Mouse (Mus musculus) erythroblast, embryonic 14.5 days (primary cell): Measurements from ENCODE around the gene Wbp1. TPM values are rescaled to one million over a fixed set of nuclear protein-coding genes. Genes with fewer than 3 reads are reported as not detected.

Experiments used
- H3K27me3 ChIP-seq: 2 replicates; pipeline ENCODE4 v1.6.1; 2012; ENCODE audit warnings: inconsistent platforms; ENCODE audit not compliant: control insufficient read depth
- H3K36me3 ChIP-seq: 2 replicates; pipeline ENCODE4 v1.6.1; 2012; ENCODE audit warnings: mild to moderate bottlenecking, inconsistent platforms; ENCODE audit not compliant: control insufficient read depth
- H3K4me1 ChIP-seq: 2 replicates; pipeline ENCODE4 v1.6.1; 2012; ENCODE audit warnings: inconsistent platforms; ENCODE audit not compliant: control insufficient read depth
- H3K4me3 ChIP-seq: replicated peaks from 2 replicates; pipeline ENCODE3; 2012; ENCODE audit warnings: moderate library complexity, mild to moderate bottlenecking, inconsistent platforms
- H3K9me3 ChIP-seq: 2 replicates; pipeline ENCODE4 v1.6.1; 2012; ENCODE audit warnings: low read length, inconsistent platforms, mixed read lengths; ENCODE audit not compliant: control insufficient read depth
- GATA1 ChIP-seq: IDR thresholded peaks from 2 replicates; pipeline ENCODE4 v1.6.1; 2012; ENCODE audit warnings: low read length, inconsistent platforms, mixed read lengths
- TAL1 ChIP-seq: IDR thresholded peaks from 3 replicates; pipeline ENCODE4 v1.6.1; 2012; ENCODE audit warnings: low read length, inconsistent platforms, mixed read lengths
- polyA plus RNA-seq: library from polyadenylated mRNA; stranded (reverse); fragments of >175 nt; gene quantifications from 2 replicates; pipeline ENCODE4 v1.2.3, GENCODE M21; 2012

Gene Wbp1
- polyA plus RNA-seq, 1 experiment, result 16.2 TPM

DNA sequence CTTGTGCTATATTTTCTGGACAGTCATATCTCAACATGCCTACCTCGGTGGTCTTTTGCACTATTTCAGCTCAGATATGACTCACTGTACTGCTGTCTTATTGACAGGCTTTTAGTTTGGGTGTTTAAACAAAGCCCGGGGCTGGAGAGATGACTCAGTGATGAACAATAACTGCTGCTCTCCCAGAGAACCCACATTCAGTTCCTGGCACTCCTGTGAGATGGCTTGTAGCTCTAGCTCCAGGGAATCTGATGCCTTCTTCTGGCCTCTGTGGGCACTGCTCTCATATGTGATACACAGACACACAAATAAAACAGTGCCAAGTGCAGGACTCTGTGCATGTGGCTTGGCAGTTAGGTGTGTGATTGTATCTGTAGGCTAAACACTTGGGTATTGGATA is 23.9 kb upstream of the Wbp1 start:
- Histone ChIP-seq H3K4me3 (no peak overlapping the region), H3K36me3 (peaks cover 7% of the 10 kb centered on the region; the same call in 1 of the 2 replicates), H3K9me3 (no peaks in the 10 kb centered on the region), H3K4me1 (peaks cover 3% of the 10 kb centered on the region), H3K27me3 (peaks cover 35% of the 10 kb centered on the region)
- TF ChIP-seq TAL1 (no peak), GATA1 (no peak)

DNA sequence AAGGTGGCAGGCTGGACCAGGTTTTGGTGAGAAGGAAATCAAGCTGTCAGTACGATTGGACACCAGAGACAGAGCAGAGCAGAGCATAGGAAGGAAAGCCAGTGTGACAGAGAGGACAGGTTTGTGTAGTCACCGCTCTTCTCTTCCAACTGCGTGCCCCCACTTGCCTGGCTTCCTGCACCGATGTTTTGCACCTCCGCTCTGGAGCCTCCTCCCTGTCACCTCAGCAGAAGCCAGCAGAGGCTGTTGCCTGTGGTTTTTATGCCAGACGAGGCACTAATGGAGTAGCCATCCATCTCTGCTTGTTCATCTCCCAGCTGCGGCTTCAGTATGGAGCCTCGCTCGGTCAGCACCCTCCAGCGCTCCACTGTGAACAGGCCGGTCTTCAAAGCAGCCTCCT is 21.5 kb upstream of the Wbp1 start:
- Histone ChIP-seq H3K9me3 (no peaks in the 10 kb centered on the region), H3K4me3 (no peak overlapping the region), H3K27me3 (peaks cover 55% of the 10 kb centered on the region), H3K36me3 (no peaks in the 10 kb centered on the region; the same call in 1 of the 2 replicates), H3K4me1 (peaks cover 5% of the 10 kb centered on the region)
- TF ChIP-seq TAL1 (no peak), GATA1 (no peak)

DNA sequence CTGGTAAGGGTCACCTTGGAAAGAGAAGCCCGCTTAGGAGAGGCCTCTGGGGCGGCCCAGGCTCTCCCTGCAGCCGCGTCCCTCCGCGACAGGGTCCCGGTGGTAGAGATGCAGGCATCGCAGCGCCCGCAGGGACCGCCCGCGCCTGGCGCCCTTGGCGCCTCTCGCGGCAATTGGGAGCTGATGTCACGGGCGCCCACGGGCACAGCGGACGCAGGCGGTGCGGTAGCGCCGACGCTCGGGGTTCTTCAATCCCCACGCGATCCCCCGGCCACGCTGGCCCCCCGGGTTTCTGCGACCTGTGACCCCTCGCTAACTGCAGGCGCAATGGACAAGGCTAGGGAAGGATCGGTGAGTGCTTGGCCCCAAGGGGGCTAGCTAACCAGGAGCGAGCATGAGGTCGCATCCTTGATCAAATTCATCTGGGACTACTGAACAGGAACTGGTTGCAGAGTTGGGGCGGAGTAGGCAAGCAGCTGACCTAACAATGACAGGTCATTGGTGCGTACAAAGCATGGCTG is 20.9 kb upstream of the Wbp1 start:
- Histone ChIP-seq H3K36me3 (no peaks in the 10 kb centered on the region; the same call in 1 of the 2 replicates), H3K4me1 (peaks cover 12% of the 10 kb centered on the region), H3K27me3 (peaks cover 61% of the 10 kb centered on the region), H3K4me3 (no peak overlapping the region), H3K9me3 (no peaks in the 10 kb centered on the region)
- TF ChIP-seq TAL1, result no peak
- TF ChIP-seq GATA1, result no peak

DNA sequence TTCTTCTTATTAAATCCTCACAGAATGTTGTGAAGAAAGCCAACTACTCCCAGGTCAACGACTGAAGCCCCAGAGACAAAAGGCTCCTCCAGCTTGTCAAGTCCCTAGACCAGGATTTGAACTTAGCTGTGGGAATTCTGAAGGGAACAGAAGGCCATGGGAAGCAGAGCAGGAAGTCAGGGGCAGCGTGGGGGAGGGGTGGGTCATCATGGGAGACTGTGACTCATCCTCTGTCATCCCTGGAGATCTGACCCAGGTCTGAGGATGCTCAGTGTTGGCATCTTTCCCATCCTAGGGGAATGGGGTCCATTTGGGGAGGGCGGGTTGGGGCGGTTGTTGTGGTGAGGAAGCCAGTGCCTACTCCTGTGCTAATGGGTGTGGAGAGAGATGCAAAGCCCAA is 20.3 kb upstream of the Wbp1 start:
- Histone ChIP-seq H3K27me3 (peaks cover 68% of the 10 kb centered on the region), H3K36me3 (no peaks in the 10 kb centered on the region; the same call in 1 of the 2 replicates), H3K4me1 (peaks cover 18% of the 10 kb centered on the region), H3K9me3 (no peaks in the 10 kb centered on the region), H3K4me3 (no peak overlapping the region)
- no peak for TF ChIP-seq GATA1
- TF ChIP-seq TAL1, result no peak

DNA sequence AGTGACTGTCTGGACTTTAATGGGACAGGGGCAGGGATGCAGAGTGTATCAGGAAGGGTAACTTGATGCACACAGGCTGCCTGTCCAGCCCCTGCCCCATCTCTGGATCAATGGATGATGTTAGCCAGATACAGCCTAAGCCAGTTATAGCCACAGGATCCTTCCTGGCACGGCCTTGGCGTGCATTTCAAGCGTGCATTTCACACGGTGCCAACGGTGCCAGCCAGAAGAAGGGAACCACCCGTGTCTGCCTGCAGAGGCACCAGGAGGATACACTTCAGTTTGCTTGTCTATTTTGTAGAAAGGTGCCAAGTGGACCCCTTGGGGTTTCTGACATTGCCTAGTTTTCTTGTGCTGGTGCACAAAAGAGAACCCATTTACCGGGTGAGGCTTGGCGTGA is 18.7 kb upstream of the Wbp1 start:
- TF ChIP-seq TAL1 (no peak), GATA1 (no peak)
- no peaks in the 10 kb centered on the region; the same call in 1 of the 2 replicates for H3K36me3 ChIP-seq
- no peaks in the 10 kb centered on the region for H3K9me3 ChIP-seq
- peaks cover 23% of the 10 kb centered on the region for H3K4me1 ChIP-seq
- no peak overlapping the region for H3K4me3 ChIP-seq
- peaks cover 84% of the 10 kb centered on the region for H3K27me3 ChIP-seq

DNA sequence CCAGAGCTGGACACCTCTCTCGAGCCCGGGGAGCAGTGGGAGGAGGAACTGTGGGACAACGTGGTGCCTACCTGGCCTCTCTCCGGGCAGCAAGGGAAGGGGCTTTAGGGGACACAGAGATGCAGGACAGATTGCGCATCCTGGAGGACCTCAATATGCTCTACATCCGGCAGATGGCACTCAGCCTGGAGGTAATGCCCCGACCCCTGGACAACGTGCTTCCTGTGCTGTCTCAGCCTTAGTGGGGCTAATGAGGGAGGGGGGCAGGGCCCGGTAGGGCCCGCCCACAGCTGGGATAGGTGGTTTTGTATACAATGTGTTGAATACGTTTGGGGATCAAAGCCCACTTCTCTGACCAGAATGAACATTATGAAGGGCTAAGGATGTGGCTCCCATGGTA is 16.7 kb upstream of the Wbp1 start:
- H3K9me3 ChIP-seq, result no peaks in the 10 kb centered on the region
- H3K4me1 ChIP-seq, result peaks cover 26% of the 10 kb centered on the region
- peaks cover 86% of the 10 kb centered on the region for H3K27me3 ChIP-seq
- H3K4me3 ChIP-seq, result peak overlapping the region; percentile 56
- no peaks in the 10 kb centered on the region; the same call in 1 of the 2 replicates for H3K36me3 ChIP-seq
- no peak for TF ChIP-seq GATA1
- no peak for TF ChIP-seq TAL1

DNA sequence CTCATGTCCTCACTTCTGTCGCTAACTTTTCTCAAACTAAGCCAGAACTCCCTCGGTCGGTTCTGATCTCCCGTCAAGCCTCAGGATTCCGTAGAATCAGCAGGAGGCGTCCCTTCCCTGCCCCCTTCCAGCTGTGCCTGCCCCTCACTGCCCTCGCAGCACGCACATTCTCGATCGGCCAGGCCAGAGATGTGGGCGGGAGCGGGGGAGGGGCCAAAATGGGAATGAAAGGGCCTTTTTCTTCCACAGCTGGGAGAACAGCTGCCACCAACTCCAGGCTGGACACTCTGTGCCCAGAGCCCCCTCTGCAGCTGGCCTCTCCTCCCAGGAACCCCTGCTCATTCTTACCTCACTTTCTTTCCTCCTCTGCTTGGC is 16.2 kb upstream of the Wbp1 start:
- no peak for TF ChIP-seq TAL1
- no peak for TF ChIP-seq GATA1
- H3K9me3 ChIP-seq, result no peaks in the 10 kb centered on the region
- H3K36me3 ChIP-seq, result no peaks in the 10 kb centered on the region; the same call in 1 of the 2 replicates
- peaks cover 26% of the 10 kb centered on the region for H3K4me1 ChIP-seq
- peaks cover 81% of the 10 kb centered on the region for H3K27me3 ChIP-seq
- H3K4me3 ChIP-seq, result peak overlapping the region; percentile 56

DNA sequence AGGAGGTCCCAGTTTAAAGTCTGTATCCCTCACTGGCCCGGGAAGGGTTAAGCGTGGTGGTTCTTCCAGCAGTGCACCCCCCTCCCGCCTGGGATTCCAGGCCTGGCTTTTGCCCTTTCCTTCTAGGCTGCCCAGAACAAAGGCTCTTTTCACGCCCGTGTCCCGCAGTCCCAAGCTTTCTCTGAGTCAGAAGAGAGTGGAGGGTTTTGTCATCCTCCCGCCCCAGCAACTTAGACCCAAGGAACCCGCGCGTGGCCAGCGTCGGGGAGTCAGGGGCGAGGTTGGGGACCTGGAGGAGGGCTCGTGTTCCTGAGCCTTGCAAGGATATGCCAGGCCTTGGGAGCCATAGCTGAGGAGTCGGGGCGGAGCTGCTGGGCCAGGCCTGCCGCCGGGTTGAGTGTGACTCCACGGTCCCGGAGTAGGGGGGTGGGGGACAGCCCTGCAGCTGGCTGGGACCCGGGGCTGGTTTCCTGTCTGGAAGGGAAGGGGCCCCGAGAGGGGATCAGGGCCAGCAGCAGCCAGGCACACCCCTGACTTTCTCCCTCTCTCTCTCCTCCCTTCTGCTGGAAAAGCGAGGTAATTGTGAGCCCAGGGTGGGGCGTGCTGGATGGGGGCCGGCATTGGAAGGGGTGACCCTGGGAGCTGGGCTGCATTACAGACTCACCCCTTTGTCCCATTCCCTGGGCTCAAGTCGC is 15.7 kb upstream of the Wbp1 start:
- TF ChIP-seq TAL1 (no peak), GATA1 (no peak)

DNA sequence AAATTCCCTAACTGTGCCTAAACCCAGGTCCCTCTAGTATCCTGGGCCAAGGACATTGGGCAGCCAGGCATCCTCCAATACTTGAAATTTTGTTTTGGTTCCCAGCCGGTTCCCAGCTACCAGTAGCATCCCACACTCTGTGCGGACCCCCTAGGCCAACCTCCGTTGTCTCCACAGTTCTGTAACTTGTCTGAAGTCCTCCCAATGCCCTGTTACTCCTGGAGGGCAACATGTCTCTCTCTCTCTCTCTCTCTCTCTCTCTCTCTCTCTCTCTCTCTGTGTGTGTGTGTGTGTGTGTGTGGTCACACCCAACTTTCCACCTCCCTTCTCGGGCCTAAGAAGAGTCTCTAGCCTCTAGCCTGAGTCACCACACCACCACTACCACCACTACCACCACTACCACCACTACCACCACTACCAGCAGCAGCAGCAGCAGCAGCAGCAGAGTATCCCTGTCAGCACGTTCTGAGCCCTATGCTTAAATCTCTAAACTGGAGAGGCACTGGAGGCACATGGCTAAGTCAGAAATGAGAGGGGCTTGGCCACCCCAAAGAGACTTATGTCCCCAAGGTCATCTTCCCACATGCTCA is 15.0 kb upstream of the Wbp1 start:
- Histone ChIP-seq H3K36me3 (no peaks in the 10 kb centered on the region; the same call in 1 of the 2 replicates), H3K4me3 (peak overlapping the region; percentile 56), H3K4me1 (peaks cover 26% of the 10 kb centered on the region), H3K27me3 (peaks cover 75% of the 10 kb centered on the region), H3K9me3 (no peaks in the 10 kb centered on the region)
- no peak for TF ChIP-seq GATA1
- no peak for TF ChIP-seq TAL1

More for the DNA sequence above, 15.7 kb upstream of the Wbp1 start:
- H3K36me3 ChIP-seq, result no peaks in the 10 kb centered on the region; the same call in 1 of the 2 replicates
- no peaks in the 10 kb centered on the region for H3K9me3 ChIP-seq
- H3K4me1 ChIP-seq, result peaks cover 26% of the 10 kb centered on the region
- H3K27me3 ChIP-seq, result peaks cover 78% of the 10 kb centered on the region
- peak overlapping the region; percentile 56 for H3K4me3 ChIP-seq
